Mouse (Mus musculus) liver, postnatal 0 days (tissue): ENCODE data around the gene Tbx2.

ENCODE experiments used
- CTCF ChIP-seq: sonication (generic); IDR thresholded peaks from 2 replicates; pipeline ENCODE4 v1.5.1; 2016; ENCODE audit warnings: antibody characterized with exemption, low read depth
- EP300 ChIP-seq: IDR thresholded peaks from 2 replicates; pipeline ENCODE4 v1.6.1; 2016; ENCODE audit warnings: antibody characterized with exemption, low read depth, mild to moderate bottlenecking

- TF ChIP-seq CTCF, result no peak
- no peak for TF ChIP-seq EP300
Observed at GRCm38 (mm10) chr11:85833081-85833521, 750 bp downstream of the Tbx2 start.
